Mouse (Mus musculus) thymus, adult 2 months (tissue): ENCODE data around the gene Myf6.

ENCODE experiments used
- CTCF ChIP-seq: fragments of 200-500 bp; IDR thresholded peaks from 2 replicates; pipeline ENCODE4 v1.5.1; 2012; ENCODE audit warnings: mild to moderate bottlenecking, control low read depth, low read length, moderate library complexity, borderline replicate concordance; ENCODE audit not compliant: control insufficient read depth, poor library complexity, insufficient read depth; ENCODE audit errors: extremely low read depth
- POLR2A ChIP-seq: fragments of 200-500 bp; IDR thresholded peaks from 2 replicates; pipeline ENCODE4 v1.6.1; 2012; ENCODE audit warnings: mild to moderate bottlenecking, low read length, control low read depth, moderate library complexity; ENCODE audit not compliant: control insufficient read depth, poor library complexity, insufficient read depth; ENCODE audit errors: extremely low read depth

DNA sequence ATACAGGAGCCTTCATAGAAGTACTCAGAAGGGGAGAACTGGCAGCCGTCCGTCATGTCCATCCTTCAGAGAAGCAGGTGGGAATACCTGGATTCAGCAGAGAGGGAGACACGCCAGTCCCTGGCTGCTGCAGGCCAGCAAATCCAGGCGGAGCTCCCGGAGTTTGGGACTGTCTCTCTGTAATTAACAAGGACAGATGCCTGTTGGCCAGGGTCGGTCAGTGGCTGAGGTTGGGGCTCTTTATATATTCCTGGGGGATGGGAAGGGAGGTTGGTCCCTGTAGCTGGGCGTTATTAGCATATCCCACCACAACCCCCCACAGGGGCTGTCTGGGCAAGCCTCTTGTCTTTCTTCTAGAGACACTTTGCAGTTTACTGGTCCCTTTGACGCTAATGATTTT is 8.7 kb downstream of the Myf6 start, which contains the start of gene Myf5:
- no peak for TF ChIP-seq CTCF
- no peak for TF ChIP-seq POLR2A
